Mouse (Mus musculus) heart, embryonic 14.5 days (tissue): Measurements from ENCODE around the gene Hsd17b3. TPM values are rescaled to one million over a fixed set of nuclear protein-coding genes. Genes with fewer than 3 reads are reported as not detected.
A peak's percentile ranks its signal among the peaks of the same experiment; 100 is the strongest.

Experiments used
- ATAC-seq: fragments of 200-750 bp; cut with Nextera tagmentation; 2 replicates; pipeline ENCODE4 v1.8.0; 2017; ENCODE audit warnings: low read depth, moderate TSS enrichment; ENCODE audit not compliant: insufficient number of reproducible peaks, insufficient read depth, low FRiP score
- H3K27ac ChIP-seq, 2 experiments: fragments of 200-500 bp in 1 of 2; fragments of 300-500 bp in 1 of 2; sonication (generic) in 1 of 2; replicated peaks in 1 of 2; 2 replicates each; pipeline ENCODE4 v1.5.1; 2012 to 2014; ENCODE audit warnings: low read depth in 2 of 2, low read length in 2 of 2, control low read depth in 1 of 2, mild to moderate bottlenecking in 1 of 2, mixed read lengths in 1 of 2; ENCODE audit not compliant: control insufficient read depth in 1 of 2, insufficient read depth in 1 of 2
- H3K27me3 ChIP-seq: fragments of 300-500 bp; sonication (generic); 2 replicates; pipeline ENCODE4 v1.6.1; 2014; ENCODE audit warnings: mild to moderate bottlenecking, low read length, control low read depth; ENCODE audit not compliant: control insufficient read depth, insufficient read depth
- H3K36me3 ChIP-seq: fragments of 300-500 bp; sonication (generic); 2 replicates; pipeline ENCODE4 v1.6.1; 2014; ENCODE audit warnings: mild to moderate bottlenecking, control low read depth, low read length, mixed read lengths; ENCODE audit not compliant: control insufficient read depth, insufficient read depth
- H3K4me1 ChIP-seq, 2 experiments: fragments of 200-500 bp in 1 of 2; fragments of 300-500 bp in 1 of 2; sonication (generic) in 1 of 2; 2 replicates each; pipeline ENCODE4 v1.6.1; 2012 to 2014; ENCODE audit warnings: low read length in 2 of 2, control low read depth in 1 of 2, mixed read lengths in 1 of 2; ENCODE audit not compliant: control insufficient read depth in 2 of 2, insufficient read depth in 2 of 2
- H3K4me2 ChIP-seq: fragments of 300-500 bp; sonication (generic); 2 replicates; pipeline ENCODE4 v1.6.1; 2014; ENCODE audit warnings: mild to moderate bottlenecking, low read length
- H3K4me3 ChIP-seq, 2 experiments: fragments of 200-500 bp in 1 of 2; fragments of 300-500 bp in 1 of 2; sonication (generic) in 1 of 2; 2 replicates each; pipeline ENCODE4 v1.5.1; 2012 to 2014; ENCODE audit warnings: low read length in 2 of 2, mild to moderate bottlenecking in 2 of 2, control low read depth in 1 of 2, low read depth in 1 of 2, moderate library complexity in 1 of 2; ENCODE audit not compliant: control insufficient read depth in 1 of 2, insufficient read depth in 1 of 2
- H3K9ac ChIP-seq: fragments of 300-500 bp; sonication (generic); 2 replicates; pipeline ENCODE4 v1.6.1; 2014; ENCODE audit warnings: mild to moderate bottlenecking, low read length
- H3K9me3 ChIP-seq: fragments of 300-500 bp; sonication (generic); 2 replicates; pipeline ENCODE4 v1.6.1; 2016; ENCODE audit warnings: low read length, control low read depth; ENCODE audit not compliant: control insufficient read depth
- whole genome bisulfite sequencing: fragments of 180-500 bp; shearing (Covaris S2); extraction: QIAGEN DNeasy Blood & Tissue Kit; methylation state at CpG from one replicate; pipeline ENCODE4 v1.1.7; 2014; 5-methylcytosine and 5-hydroxymethylcytosine counted together
- polyA plus RNA-seq: library from polyadenylated mRNA; unstranded; fragments of >200 nt; fragmentation: Nextera tagmentation; extraction: Ambion mirVana; gene quantifications from 2 replicates; pipeline ENCODE4 v1.2.1, GENCODE M21; 2014

The Hsd17b3 gene
- polyA plus RNA-seq, 1 experiment from 2014 or later, result not detected

- no peaks in the 10 kb centered on the region for H3K36me3 ChIP-seq
- H3K4me1 ChIP-seq, result peaks cover 6 to 10% of the 10 kb centered on the region in 2 experiments; a peak in 3 of 4 replicates
- H3K4me3 ChIP-seq, result no peak overlapping the region
- H3K9ac ChIP-seq, result no peak overlapping the region
- peak; percentile 79 for ATAC-seq
- H3K27me3 ChIP-seq, result no peaks in the 10 kb centered on the region
- no peaks in the 10 kb centered on the region for H3K9me3 ChIP-seq
- peak overlapping the region; percentile 36 for H3K4me2 ChIP-seq
- WGBS, result 14% methylated on average over 7 of the region's 7 CpGs
- H3K27ac ChIP-seq, result no peak overlapping the region
These were observed 68.1 kb downstream of the Hsd17b3 start for GRCm38 (mm10) chr13:64020902-64021311.

- no peak overlapping the region for H3K27ac ChIP-seq
- no peaks in the 10 kb centered on the region for H3K27me3 ChIP-seq
- no peak overlapping the region for H3K4me2 ChIP-seq
- WGBS, result 68% methylated on average over 10 of the region's 10 CpGs
- no peaks in the 10 kb centered on the region for H3K9me3 ChIP-seq
- ATAC-seq, result no peak
- no peak overlapping the region for H3K4me3 ChIP-seq
- no peak overlapping the region for H3K9ac ChIP-seq
- H3K36me3 ChIP-seq, result no peaks in the 10 kb centered on the region
- peaks cover 6 to 10% of the 10 kb centered on the region in 2 experiments; a peak in 3 of 4 replicates for H3K4me1 ChIP-seq
These were observed 70.4 kb downstream of the Hsd17b3 start for GRCm38 (mm10) chr13:64018586-64019141.

- no peak overlapping the region for H3K4me3 ChIP-seq
- H3K9ac ChIP-seq, result no peak overlapping the region
- no peaks in the 10 kb centered on the region for H3K9me3 ChIP-seq
- peaks cover 5 to 8% of the 10 kb centered on the region in 2 experiments; a peak in 3 of 4 replicates for H3K4me1 ChIP-seq
- H3K36me3 ChIP-seq, result no peaks in the 10 kb centered on the region
- no peak overlapping the region for H3K4me2 ChIP-seq
- WGBS, result 65% methylated on average over 4 of the region's 4 CpGs
- H3K27ac ChIP-seq, result no peak overlapping the region
- ATAC-seq, result no peak
- H3K27me3 ChIP-seq, result no peaks in the 10 kb centered on the region
These were observed 73.0 kb downstream of the Hsd17b3 start for GRCm38 (mm10) chr13:64016048-64016447.

- WGBS, result 50% methylated on average over 4 of the region's 4 CpGs
- no peak for ATAC-seq
- no peak overlapping the region for H3K4me2 ChIP-seq
- no peaks in the 10 kb centered on the region for H3K9me3 ChIP-seq
- H3K4me1 ChIP-seq, result no peaks in the 10 kb centered on the region
- no peaks in the 10 kb centered on the region for H3K36me3 ChIP-seq
- H3K27ac ChIP-seq, result no peak overlapping the region
- H3K4me3 ChIP-seq, result no peak overlapping the region
- H3K27me3 ChIP-seq, result no peaks in the 10 kb centered on the region
- no peak overlapping the region for H3K9ac ChIP-seq
These were observed 77.9 kb downstream of the Hsd17b3 start for GRCm38 (mm10) chr13:64011157-64011556.

Other genes starting within 250 kb of the Hsd17b3 start
- gene Slc35d2, start 40.1 kb upstream of the Hsd17b3 start, polyA plus RNA-seq, result 6.1 and 7.7 TPM in 2 replicates
- gene Zfp367, start 64.0 kb upstream of the Hsd17b3 start, polyA plus RNA-seq, result 28.1 and 30.2 TPM in 2 replicates
- gene Habp4, start 72.6 kb upstream of the Hsd17b3 start, polyA plus RNA-seq, result 70.9 and 72.4 TPM in 2 replicates
- 15.7 and 21.0 TPM in 2 replicates for gene Cdc14b, start 186.1 kb upstream of the Hsd17b3 start, polyA plus RNA-seq
- 72.1 and 78.3 TPM in 2 replicates for gene Aaed1, start 223.5 kb upstream of the Hsd17b3 start, polyA plus RNA-seq